Mouse (Mus musculus) ES-Bruce4 (cell line): ENCODE measurements at regions not wholly inside any gene's neighbourhood (a gene's known extent, or its start where the extent isn't known, plus 50 kb on each side); places are given as distances from the start of the nearest gene placed in this dataset.

ENCODE experiments used
- H3K27ac ChIP-seq: 2 replicates; pipeline ENCODE4 v1.5.1; 2012; ENCODE audit warnings: low read length, inconsistent platforms; ENCODE audit not compliant: insufficient read depth
- H3K27me3 ChIP-seq: 2 replicates; pipeline ENCODE4 v1.6.1; 2012; ENCODE audit warnings: mild to moderate bottlenecking, low read length, inconsistent platforms; ENCODE audit not compliant: control insufficient read depth, poor library complexity, insufficient read depth, severe bottlenecking
- H3K36me3 ChIP-seq: 2 replicates; pipeline ENCODE4 v1.6.1; 2012; ENCODE audit warnings: inconsistent platforms, mild to moderate bottlenecking, low read length, moderate library complexity; ENCODE audit not compliant: control insufficient read depth, poor library complexity, insufficient read depth, severe bottlenecking
- H3K4me1 ChIP-seq: one replicate; pipeline ENCODE4 v1.8.1; 2011; ENCODE audit warnings: low read length; ENCODE audit not compliant: control insufficient read depth, insufficient read depth
- H3K4me3 ChIP-seq: 2 replicates; pipeline ENCODE4 v1.5.1; 2011; ENCODE audit warnings: low read depth, mild to moderate bottlenecking, low read length
- H3K9ac ChIP-seq: 2 replicates; pipeline ENCODE4 v1.6.1; 2012; ENCODE audit warnings: low read depth, mild to moderate bottlenecking, inconsistent platforms; ENCODE audit not compliant: poor library complexity, severe bottlenecking
- H3K9me3 ChIP-seq: replicated peaks from 2 replicates; pipeline ENCODE4 v1.6.1; 2012; ENCODE audit warnings: mild to moderate bottlenecking, low read length, inconsistent platforms; ENCODE audit not compliant: control insufficient read depth, poor library complexity, insufficient read depth, severe bottlenecking
- CTCF ChIP-seq: IDR thresholded peaks from one replicate; pipeline ENCODE4 v1.8.1; 2011; ENCODE audit warnings: low read depth, low read length
- EP300 ChIP-seq: IDR thresholded peaks from 2 replicates; pipeline ENCODE4 v1.6.1; 2011; ENCODE audit warnings: low read depth, low read length; ENCODE audit not compliant: insufficient read depth
- POLR2A ChIP-seq: IDR thresholded peaks from one replicate; pipeline ENCODE4 v1.8.1; 2011; ENCODE audit warnings: low read length; ENCODE audit not compliant: insufficient read depth

DNA sequence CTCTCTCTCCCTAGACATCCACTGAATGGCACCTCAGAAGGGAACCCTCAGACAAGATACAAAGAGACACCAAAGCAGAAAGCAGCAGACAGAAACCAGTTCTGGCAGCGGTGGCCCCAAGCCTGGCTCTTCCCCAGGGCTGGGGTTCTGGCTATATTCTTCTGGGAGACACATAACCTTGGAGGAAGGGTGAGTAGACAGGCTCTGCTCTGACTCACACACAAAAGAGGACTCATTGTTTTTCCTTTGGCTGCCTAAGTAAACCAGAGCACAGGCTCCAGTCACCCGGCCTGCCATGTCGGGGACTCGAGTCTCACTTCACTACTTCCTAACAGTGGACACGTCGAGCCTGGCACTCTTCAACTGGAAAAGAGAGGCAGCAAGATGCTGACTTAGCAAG is 55.8 kb upstream of the Arntl start:
- no peak overlapping the region for H3K9ac ChIP-seq
- no peaks in the 10 kb centered on the region for H3K27me3 ChIP-seq
- TF ChIP-seq POLR2A (no peak), CTCF (no peak), EP300 (no peak)
- no peak overlapping the region for H3K4me3 ChIP-seq
- no peaks in the 10 kb centered on the region for H3K36me3 ChIP-seq
- H3K9me3 ChIP-seq = no peaks in the 10 kb centered on the region
- no peaks in the 10 kb centered on the region for H3K4me1 ChIP-seq
- H3K27ac ChIP-seq = no peak overlapping the region

DNA sequence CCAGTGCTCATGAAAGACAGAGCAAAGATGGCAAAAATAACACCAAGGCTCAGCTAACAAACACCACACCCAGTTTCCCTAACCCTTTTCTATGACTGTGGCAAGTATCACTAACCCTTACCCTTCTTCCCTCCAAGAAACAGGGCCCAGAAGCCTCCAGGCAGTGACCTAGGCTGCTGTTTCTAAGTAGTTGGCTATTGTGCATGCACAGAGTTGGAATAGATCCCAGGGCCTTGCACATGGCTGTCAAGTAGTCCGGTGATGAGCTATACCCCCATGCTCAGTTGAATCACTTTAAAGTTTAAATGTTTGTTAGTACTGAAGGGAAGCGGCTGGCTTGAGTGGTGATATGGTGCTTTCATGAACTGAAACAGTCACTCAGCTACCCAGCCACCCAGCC is 53.9 kb upstream of the Arntl start:
- Histone ChIP-seq H3K27me3 (no peaks in the 10 kb centered on the region), H3K4me3 (no peak overlapping the region), H3K27ac (no peak overlapping the region), H3K36me3 (no peaks in the 10 kb centered on the region), H3K9me3 (no peaks in the 10 kb centered on the region), H3K4me1 (no peaks in the 10 kb centered on the region), H3K9ac (no peak overlapping the region)
- TF ChIP-seq EP300 = no peak
- TF ChIP-seq POLR2A = no peak

DNA sequence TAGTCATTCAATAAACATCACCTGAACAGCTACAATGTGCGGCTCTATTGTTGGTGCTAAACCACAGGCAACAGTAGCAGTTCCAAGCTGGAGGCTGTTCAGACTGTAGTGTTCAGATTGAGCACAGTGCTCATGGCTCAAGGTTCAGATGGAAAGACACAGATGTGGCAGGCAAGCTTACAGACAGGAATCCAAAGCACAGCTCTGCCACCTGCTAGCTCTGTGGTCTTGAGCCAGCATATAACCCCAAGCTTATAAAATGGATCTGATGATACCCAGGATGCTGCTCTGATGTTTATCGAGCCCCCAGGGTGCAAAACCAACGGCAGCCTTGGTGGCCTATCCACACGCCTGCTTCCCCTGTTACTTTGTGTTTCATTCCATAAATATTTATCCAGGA is 53.2 kb upstream of the Arntl start:
- Histone ChIP-seq H3K36me3 (no peaks in the 10 kb centered on the region), H3K4me1 (no peaks in the 10 kb centered on the region), H3K9ac (no peak overlapping the region), H3K9me3 (no peaks in the 10 kb centered on the region), H3K27me3 (no peaks in the 10 kb centered on the region), H3K4me3 (no peak overlapping the region), H3K27ac (no peak overlapping the region)
- TF ChIP-seq CTCF (no peak), EP300 (no peak), POLR2A (no peak)

DNA sequence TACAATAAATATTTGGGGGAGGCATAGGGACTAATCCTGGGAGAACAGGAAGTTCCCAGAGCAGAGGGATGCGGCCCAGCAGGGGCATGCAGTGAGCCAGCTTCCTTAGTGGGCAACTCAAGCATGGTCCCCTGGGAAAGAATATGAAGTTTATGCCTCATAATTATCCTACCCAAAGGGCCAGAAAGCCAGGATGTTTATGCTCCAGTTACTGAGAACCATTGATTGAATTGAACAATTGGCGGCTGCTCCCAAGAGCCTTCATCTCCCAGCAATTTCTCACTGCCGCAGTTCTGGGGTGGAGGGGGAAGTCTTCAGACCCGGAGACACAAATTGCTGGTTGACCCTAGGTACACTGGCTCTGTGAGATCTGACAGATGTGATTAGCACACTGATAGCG is 50.9 kb upstream of the Arntl start:
- TF ChIP-seq POLR2A (no peak), CTCF (no peak), EP300 (no peak)
- Histone ChIP-seq H3K9me3 (no peaks in the 10 kb centered on the region), H3K4me3 (no peak overlapping the region), H3K36me3 (no peaks in the 10 kb centered on the region), H3K27ac (no peak overlapping the region), H3K4me1 (no peaks in the 10 kb centered on the region), H3K9ac (no peak overlapping the region), H3K27me3 (no peaks in the 10 kb centered on the region)

GRCm38 (mm10) chr7:113156861-113157747 is 50.2 kb upstream of the Arntl start:
- no peaks in the 10 kb centered on the region for H3K36me3 ChIP-seq
- H3K4me3 ChIP-seq = no peak overlapping the region
- TF ChIP-seq EP300 = no peak
- TF ChIP-seq POLR2A = no peak
- no peak for TF ChIP-seq CTCF
- H3K9ac ChIP-seq = no peak overlapping the region
- H3K4me1 ChIP-seq = no peaks in the 10 kb centered on the region
- H3K9me3 ChIP-seq = no peaks in the 10 kb centered on the region
- H3K27me3 ChIP-seq = no peaks in the 10 kb centered on the region
- H3K27ac ChIP-seq = no peak overlapping the region
